Mouse (Mus musculus) cortical plate, adult 2 months (tissue): ENCODE data around the gene Zbtb38.

ENCODE experiments used
- CTCF ChIP-seq: fragments of 200-500 bp; IDR thresholded peaks from 2 replicates; pipeline ENCODE4 v1.5.1; 2011; ENCODE audit warnings: mild to moderate bottlenecking, control low read depth, low read length; ENCODE audit not compliant: insufficient read depth; ENCODE audit errors: extremely low read depth
- POLR2A ChIP-seq: fragments of 200-500 bp; IDR thresholded peaks from 2 replicates; pipeline ENCODE4 v1.6.1; 2011; ENCODE audit warnings: mild to moderate bottlenecking, low read length, control low read depth; ENCODE audit not compliant: insufficient read depth; ENCODE audit errors: extremely low read depth

GRCm38 (mm10) chr9:96675071-96675762 is 77.4 kb downstream of the Zbtb38 start:
- no peak for TF ChIP-seq POLR2A
- peak; percentile 81 for TF ChIP-seq CTCF
